Mouse (Mus musculus) neural tube, embryonic 14.5 days (tissue): ENCODE data around the gene Cd55. TPM values are rescaled to one million over a fixed set of nuclear protein-coding genes. Genes with fewer than 3 reads are reported as not detected.
"Not testable (repeated sequence)": the region's sequence is repeated elsewhere in the genome, so short reads cannot be mapped to it uniquely, and the experiment has no call there.

ENCODE experiments used
- ATAC-seq: fragments of 200-750 bp; cut with Nextera tagmentation; 2 replicates; pipeline ENCODE4 v1.8.0; 2017; ENCODE audit warnings: low read depth, mild to moderate bottlenecking, moderate TSS enrichment, moderate library complexity
- H3K27ac ChIP-seq: fragments of 300-500 bp; sonication (generic); 2 replicates; pipeline ENCODE4 v1.5.1; 2014; ENCODE audit warnings: low read depth, mild to moderate bottlenecking, control low read depth, low read length, moderate library complexity, mixed read lengths
- H3K27me3 ChIP-seq: fragments of 300-500 bp; sonication (generic); 2 replicates; pipeline ENCODE4 v1.6.1; 2014; ENCODE audit warnings: low read length; ENCODE audit not compliant: control insufficient read depth, insufficient read depth
- H3K36me3 ChIP-seq: fragments of 300-500 bp; sonication (generic); 2 replicates; pipeline ENCODE4 v1.6.1; 2014; ENCODE audit warnings: low read length, mixed read lengths; ENCODE audit not compliant: control insufficient read depth, insufficient read depth
- H3K4me1 ChIP-seq: fragments of 300-500 bp; sonication (generic); 2 replicates; pipeline ENCODE4 v1.6.1; 2014; ENCODE audit warnings: low read length; ENCODE audit not compliant: control insufficient read depth, insufficient read depth
- H3K4me2 ChIP-seq: fragments of 300-500 bp; sonication (generic); 2 replicates; pipeline ENCODE4 v1.6.1; 2014; ENCODE audit warnings: mild to moderate bottlenecking, low read depth, low read length, control low read depth
- H3K4me3 ChIP-seq: fragments of 300-500 bp; sonication (generic); 2 replicates; pipeline ENCODE4 v1.5.1; 2014; ENCODE audit warnings: low read depth, low read length, control low read depth, mixed read lengths
- H3K9ac ChIP-seq: fragments of 300-500 bp; sonication (generic); replicated peaks from 2 replicates; pipeline ENCODE4 v1.6.1; 2014; ENCODE audit warnings: low read depth, mild to moderate bottlenecking, control low read depth, low read length, mixed read lengths
- H3K9me3 ChIP-seq: fragments of 300-500 bp; sonication (generic); 2 replicates; pipeline ENCODE4 v1.6.1; 2016; ENCODE audit warnings: low read length; ENCODE audit not compliant: control insufficient read depth
- WGBS: fragments of 180-500 bp; shearing (Covaris S2); extraction: QIAGEN DNeasy Blood & Tissue Kit; methylation state at CpG from one replicate; pipeline ENCODE4 v1.1.7; 2014; 5-methylcytosine and 5-hydroxymethylcytosine counted together
- polyA plus RNA-seq: library from polyadenylated mRNA; unstranded; fragments of >200 nt; fragmentation: Nextera tagmentation; extraction: Ambion mirVana; gene quantifications from 2 replicates; pipeline ENCODE4 v1.2.1, GENCODE M21; 2014

Gene Cd55
- polyA plus RNA-seq, 1 experiment from 2014 or later: 9.1 TPM

DNA sequence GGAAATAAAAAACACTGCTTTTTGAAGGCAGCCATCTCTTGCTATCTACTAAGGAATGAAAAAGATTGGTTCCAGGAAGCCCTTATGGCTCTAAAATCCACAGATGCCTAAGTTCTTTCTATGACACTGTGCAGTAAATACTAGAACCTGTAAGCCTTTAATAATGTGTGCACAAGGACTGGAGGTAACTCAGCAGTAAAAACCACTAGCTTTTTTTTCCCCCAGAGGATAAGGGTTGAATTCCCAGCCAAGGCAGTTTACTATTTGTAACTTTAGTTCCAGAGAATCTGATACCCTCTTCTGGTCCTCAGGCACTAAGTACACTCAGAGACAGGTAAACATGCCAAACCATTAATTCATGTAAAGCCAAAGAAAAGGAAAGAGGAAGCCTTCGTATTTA is 19.6 kb downstream of the Cd55 start:
- ATAC-seq, H3K36me3 ChIP-seq, H3K9me3 ChIP-seq, H3K4me2 ChIP-seq, H3K4me3 ChIP-seq, H3K27ac ChIP-seq, H3K9ac ChIP-seq, H3K27me3 ChIP-seq, H3K4me1 ChIP-seq: not testable (repeated sequence)
- WGBS: 79% methylated on average over 1 of the region's 1 CpGs

DNA sequence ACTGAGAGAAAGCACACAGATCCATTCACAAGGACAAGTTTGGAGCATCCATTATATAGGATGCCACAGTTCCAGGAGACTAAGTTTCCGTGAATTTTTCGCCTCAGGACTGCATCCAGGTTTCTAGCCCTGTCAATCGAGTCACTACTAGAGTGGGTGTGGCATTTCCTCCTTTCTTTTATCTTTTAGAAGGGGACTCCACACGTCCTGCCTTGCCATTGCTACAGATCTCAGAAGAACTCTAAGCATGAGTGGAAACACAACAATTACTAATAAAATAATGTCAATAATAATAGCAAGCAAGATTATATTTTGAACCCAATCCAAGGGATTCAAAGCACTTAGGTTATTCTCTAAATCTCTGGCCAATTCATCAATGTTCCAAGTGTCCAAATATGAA is 31.6 kb downstream of the Cd55 start:
- H3K4me1 ChIP-seq: no peaks in the 10 kb centered on the region
- H3K9me3 ChIP-seq: no peaks in the 10 kb centered on the region
- H3K36me3 ChIP-seq: no peaks in the 10 kb centered on the region
- H3K27ac ChIP-seq: no peak overlapping the region
- H3K4me3 ChIP-seq: no peak overlapping the region
- no peak for ATAC-seq
- WGBS: 80% methylated on average over 4 of the region's 4 CpGs
- H3K4me2 ChIP-seq: no peak overlapping the region
- H3K9ac ChIP-seq: no peak overlapping the region
- H3K27me3 ChIP-seq: no peaks in the 10 kb centered on the region

DNA sequence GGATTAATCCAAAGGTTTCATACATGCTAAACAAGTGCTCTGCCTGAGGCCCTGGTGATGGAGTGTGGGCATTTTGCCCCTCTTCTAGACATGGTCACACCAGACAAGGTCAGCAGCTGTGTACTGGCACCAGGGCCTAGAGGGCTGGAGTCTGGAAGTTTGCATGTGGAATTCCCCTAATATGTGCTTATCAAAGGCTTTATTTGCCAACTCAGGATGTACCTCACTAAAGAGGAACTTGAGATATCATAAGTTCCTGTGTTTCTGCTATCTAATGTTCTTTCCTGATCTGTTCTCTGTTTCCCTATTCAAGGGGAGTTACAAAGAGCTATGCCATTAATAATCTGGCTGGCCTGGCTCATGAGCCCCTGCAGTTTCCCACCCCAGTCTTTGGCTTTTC is 33.9 kb downstream of the Cd55 start:
- not testable (repeated sequence) for H3K36me3 ChIP-seq, H3K4me2 ChIP-seq, H3K4me1 ChIP-seq, H3K9ac ChIP-seq, H3K9me3 ChIP-seq, H3K4me3 ChIP-seq, H3K27me3 ChIP-seq, H3K27ac ChIP-seq, ATAC-seq

DNA sequence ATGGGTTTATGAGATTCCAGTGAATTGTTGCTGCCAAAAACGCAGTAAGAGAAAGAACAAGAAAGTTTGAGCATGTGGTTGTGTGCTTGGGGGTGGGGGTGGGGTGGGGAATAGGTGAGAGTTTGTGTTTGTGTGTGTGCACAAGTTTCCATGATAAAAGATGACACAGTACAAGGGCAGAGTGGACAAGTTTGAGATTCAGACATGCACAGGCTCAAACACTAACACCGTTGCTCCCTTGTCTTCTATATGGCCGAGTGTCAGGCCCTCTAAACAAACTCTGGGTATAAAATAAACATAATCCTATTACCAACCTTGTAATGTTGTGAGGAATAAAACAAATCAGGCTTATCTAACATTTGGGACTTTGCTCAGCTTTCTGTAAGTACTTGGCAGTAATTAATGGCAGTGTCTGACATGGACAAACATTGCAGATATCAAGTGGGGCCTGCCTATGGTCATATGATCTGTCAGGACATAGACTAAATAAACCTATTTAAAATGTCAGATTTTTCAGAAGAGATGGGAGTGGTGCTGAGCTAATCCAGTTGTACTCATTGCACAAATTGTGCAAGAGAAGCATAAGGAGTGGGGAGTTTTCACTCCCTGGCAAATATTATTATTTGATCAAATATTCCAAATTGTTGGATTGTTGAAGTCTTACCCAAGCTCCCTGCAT is 35.2 kb downstream of the Cd55 start:
- not testable (repeated sequence) for H3K4me3 ChIP-seq, H3K4me1 ChIP-seq, H3K9ac ChIP-seq, H3K36me3 ChIP-seq, ATAC-seq, H3K4me2 ChIP-seq, H3K9me3 ChIP-seq, H3K27me3 ChIP-seq, H3K27ac ChIP-seq
- WGBS: 70% methylated on average over 2 of the region's 3 CpGs

DNA sequence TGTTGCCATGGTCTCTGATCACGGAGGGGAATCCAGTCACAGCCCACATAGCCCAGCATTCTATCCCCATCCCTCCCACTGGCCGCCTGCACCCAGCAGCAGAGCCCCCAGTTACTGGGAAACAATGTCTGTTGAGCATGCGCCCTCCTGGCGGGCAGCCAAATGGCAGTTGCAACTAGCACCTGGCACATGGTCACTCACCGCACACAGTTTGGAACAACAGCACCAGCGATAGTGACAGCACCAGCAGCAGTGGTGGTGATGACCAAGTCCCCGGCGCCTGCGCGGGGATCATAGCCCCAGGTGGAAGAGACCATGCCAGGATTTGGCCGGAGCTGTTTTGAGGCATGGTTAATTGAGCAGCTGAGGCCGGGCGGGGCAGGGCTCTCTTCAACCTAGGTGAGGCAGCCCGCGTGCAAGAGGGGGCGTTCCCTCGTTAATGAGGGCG is 39.9 kb downstream of the Cd55 start, which contains the start of gene Cd55b:
Gene Cd55b, minus strand, starts transcription at position 346 of the 448 bp plus-strand sequence.
- WGBS: 54% methylated on average over 18 of the region's 18 CpGs
- H3K4me1 ChIP-seq: no peaks in the 10 kb centered on the region
- H3K27ac ChIP-seq: no peak within 1 kb of the TSS
- no peaks in the 10 kb centered on the region for H3K36me3 ChIP-seq
- no peak within 1 kb of the TSS for H3K9ac ChIP-seq
- 0 out of 2 replicates have a peak, but pooled peaks have one; percentile 46 for ATAC-seq
- no peaks in the 10 kb centered on the region for H3K9me3 ChIP-seq
- H3K4me2 ChIP-seq: no peak within 1 kb of the TSS
- H3K4me3 ChIP-seq: no peak within 1 kb of the TSS
- H3K27me3 ChIP-seq: no peaks in the 10 kb centered on the region

DNA sequence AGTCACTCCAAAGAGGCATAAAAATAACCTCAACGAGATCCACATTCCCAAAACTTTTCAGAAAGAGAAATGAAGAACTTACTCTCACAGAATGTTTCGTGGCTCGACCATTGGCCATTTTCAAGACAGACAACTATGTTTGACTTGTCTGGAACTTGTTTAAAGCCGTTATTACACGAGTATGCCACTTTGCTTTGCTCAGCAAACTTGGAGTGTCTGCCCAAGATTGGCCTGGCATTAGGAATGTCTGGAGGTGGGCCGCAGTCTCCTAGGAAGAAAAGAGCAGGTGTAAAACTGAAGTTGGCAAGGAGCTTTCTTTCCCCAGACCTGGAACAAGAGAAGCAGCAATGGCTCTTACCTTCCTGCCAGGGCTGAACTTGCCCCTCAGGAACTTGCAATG is 40.5 kb downstream of the Cd55 start:
- H3K4me3 ChIP-seq, H3K4me2 ChIP-seq, H3K9ac ChIP-seq, ATAC-seq, H3K4me1 ChIP-seq, H3K36me3 ChIP-seq, H3K9me3 ChIP-seq, H3K27ac ChIP-seq, H3K27me3 ChIP-seq: not testable (repeated sequence)
- WGBS: no CpG with 5 or more reads among the region's 6 CpGs

DNA sequence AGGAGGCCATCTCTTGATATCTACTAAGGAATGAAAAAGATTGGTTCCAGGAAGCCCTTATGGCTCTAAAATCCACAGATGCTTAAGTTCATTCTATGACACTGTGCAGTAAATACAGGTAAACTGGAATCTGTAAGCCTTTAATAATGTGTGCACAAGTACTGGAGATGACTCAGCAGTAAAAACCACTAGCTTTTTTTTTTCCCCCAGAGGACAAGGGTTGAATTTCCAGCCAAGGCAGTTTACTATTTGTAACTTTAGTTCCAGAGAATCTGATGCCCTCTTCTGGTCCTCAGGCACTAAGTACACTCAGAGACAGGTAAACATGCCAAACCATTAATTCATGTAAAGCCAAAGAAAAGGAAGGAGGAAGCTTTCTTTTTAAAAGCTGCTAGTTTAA is 65.4 kb downstream of the Cd55 start:
- not testable (repeated sequence) for H3K9me3 ChIP-seq, H3K27me3 ChIP-seq, ATAC-seq

More for the DNA sequence above, 65.4 kb downstream of the Cd55 start:
- not testable (repeated sequence) for H3K27ac ChIP-seq, H3K9ac ChIP-seq, H3K4me3 ChIP-seq, H3K4me1 ChIP-seq, H3K4me2 ChIP-seq, H3K36me3 ChIP-seq

Other genes with a start within 250 kb of the Cd55 start
- not detected in 2 replicates for gene Cd55b, start 39.7 kb downstream of the Cd55 start, polyA plus RNA-seq
- not detected in 2 replicates for gene Zp3r, start 166.9 kb upstream of the Cd55 start, polyA plus RNA-seq
- gene C4bp, start 198.9 kb upstream of the Cd55 start, polyA plus RNA-seq: not detected in 2 replicates